Mouse (Mus musculus) midbrain, embryonic 13.5 days (tissue): ENCODE data around the gene Pknox2. TPM values are rescaled to one million over a fixed set of nuclear protein-coding genes. Genes with fewer than 3 reads are reported as not detected.
A peak's percentile ranks its signal among the peaks of the same experiment; 100 is the strongest.

Source experiments
- ATAC-seq: fragments of 200-750 bp; cut with Nextera tagmentation; 2 replicates; pipeline ENCODE4 v1.8.0; 2017; ENCODE audit warnings: mild to moderate bottlenecking, moderate TSS enrichment, moderate library complexity
- H3K27ac ChIP-seq: fragments of 300-500 bp; sonication (generic); 2 replicates; pipeline ENCODE4 v1.5.1; 2015; ENCODE audit warnings: inconsistent platforms, mild to moderate bottlenecking, moderate library complexity
- H3K27me3 ChIP-seq: fragments of 300-500 bp; sonication (generic); 2 replicates; pipeline ENCODE4 v1.6.1; 2015; ENCODE audit warnings: mild to moderate bottlenecking, inconsistent platforms
- H3K36me3 ChIP-seq: fragments of 300-500 bp; sonication (generic); 2 replicates; pipeline ENCODE4 v1.6.1; 2015; ENCODE audit warnings: mild to moderate bottlenecking, inconsistent platforms
- H3K4me1 ChIP-seq: fragments of 300-500 bp; sonication (generic); replicated peaks from 2 replicates; pipeline ENCODE4 v1.6.1; 2015; ENCODE audit warnings: inconsistent platforms
- H3K4me2 ChIP-seq: fragments of 300-500 bp; sonication (generic); replicated peaks from 2 replicates; pipeline ENCODE4 v1.6.1; 2015; ENCODE audit warnings: moderate library complexity, mild to moderate bottlenecking, inconsistent platforms
- H3K4me3 ChIP-seq: fragments of 300-500 bp; sonication (generic); replicated peaks from 2 replicates; pipeline ENCODE4 v1.5.1; 2015; ENCODE audit warnings: mild to moderate bottlenecking, inconsistent platforms
- H3K9ac ChIP-seq: fragments of 300-500 bp; sonication (generic); replicated peaks from 2 replicates; pipeline ENCODE4 v1.6.1; 2015; ENCODE audit warnings: mild to moderate bottlenecking, inconsistent platforms
- H3K9me3 ChIP-seq: fragments of 300-500 bp; sonication (generic); 2 replicates; pipeline ENCODE4 v1.6.1; 2016; ENCODE audit warnings: mild to moderate bottlenecking, inconsistent platforms
- WGBS: fragments of 180-500 bp; shearing (Covaris S2); methylation state at CpG from one replicate; pipeline ENCODE4 v1.1.7; 2015; 5-methylcytosine and 5-hydroxymethylcytosine counted together
- polyA plus RNA-seq: library from polyadenylated mRNA; unstranded; fragments of >200 nt; fragmentation: Nextera tagmentation; extraction: Ambion mirVana; gene quantifications from 2 replicates; pipeline ENCODE4 v1.2.1, GENCODE M21; 2015

Gene Pknox2
- polyA plus RNA-seq, 1 experiment from 2014 or later: 33.1 TPM

DNA sequence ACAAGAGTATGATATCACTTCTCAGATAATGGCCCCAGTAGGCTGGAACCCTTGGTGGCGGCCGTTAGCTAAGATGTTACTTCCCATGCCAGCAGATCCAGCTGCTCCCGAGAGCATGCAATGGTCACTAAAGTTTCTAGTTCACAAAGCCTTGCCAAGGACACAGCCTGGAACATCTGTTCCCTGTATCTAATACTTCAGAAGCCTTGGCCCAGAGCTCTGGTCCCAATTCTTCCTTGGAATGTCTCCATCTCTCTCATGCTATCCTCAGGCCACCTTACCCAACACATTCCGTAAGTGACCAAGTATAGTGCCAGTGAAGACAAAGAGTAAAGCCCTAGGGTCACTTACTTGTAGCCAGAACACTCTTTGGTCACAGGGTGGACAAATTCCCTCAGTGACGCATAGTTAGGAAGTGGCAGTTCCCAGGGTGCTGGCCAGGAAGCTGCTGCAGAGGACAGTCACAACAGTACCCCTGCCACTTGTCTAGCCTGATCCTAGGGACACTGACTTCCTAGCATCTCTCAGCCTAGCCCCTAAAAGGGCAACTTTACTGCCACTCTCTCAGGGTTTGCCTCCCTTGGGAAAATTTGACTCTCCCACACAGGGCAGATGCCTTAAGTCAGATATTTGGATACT lies 200.0 kb downstream of the Pknox2 start:
- Histone ChIP-seq H3K4me3 (no peak overlapping the region), H3K36me3 (no peaks in the 10 kb centered on the region), H3K27ac (no peak overlapping the region), H3K9ac (no peak overlapping the region), H3K27me3 (no peaks in the 10 kb centered on the region), H3K9me3 (no peaks in the 10 kb centered on the region), H3K4me1 (peaks cover 62% of the 10 kb centered on the region), H3K4me2 (no peak overlapping the region)
- ATAC-seq: no peak
- WGBS: 98% methylated on average over 5 of the region's 5 CpGs

DNA sequence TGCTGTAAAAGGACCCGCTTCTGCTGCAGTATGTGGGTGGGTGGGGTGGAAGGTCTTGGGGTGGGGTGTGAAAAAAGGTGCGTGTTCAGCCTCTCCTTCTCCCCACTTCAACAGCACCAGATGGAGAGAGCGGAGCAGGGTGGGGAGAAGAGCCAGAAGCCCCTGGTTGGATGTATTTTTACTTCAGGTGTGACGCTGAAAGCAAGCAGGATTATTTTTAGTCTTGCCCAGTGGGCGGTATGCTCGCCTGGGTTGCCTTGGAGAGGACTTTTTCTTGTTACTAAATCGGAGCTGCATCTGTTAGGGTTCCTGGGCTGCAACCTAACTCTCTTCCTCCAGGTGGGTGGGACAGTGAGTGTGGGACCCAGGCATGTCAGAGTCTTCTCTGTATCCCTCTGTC lies 202.4 kb downstream of the Pknox2 start:
- Histone ChIP-seq H3K4me3 (no peak overlapping the region), H3K36me3 (no peaks in the 10 kb centered on the region), H3K27me3 (no peaks in the 10 kb centered on the region), H3K27ac (0 out of 2 replicates have a peak overlapping the region, but pooled peaks have one; percentile 9), H3K4me1 (peaks cover 60% of the 10 kb centered on the region), H3K9me3 (no peaks in the 10 kb centered on the region), H3K4me2 (no peak overlapping the region), H3K9ac (no peak overlapping the region)
- 70% methylated on average over 7 of the region's 7 CpGs for WGBS
- ATAC-seq: no peak

DNA sequence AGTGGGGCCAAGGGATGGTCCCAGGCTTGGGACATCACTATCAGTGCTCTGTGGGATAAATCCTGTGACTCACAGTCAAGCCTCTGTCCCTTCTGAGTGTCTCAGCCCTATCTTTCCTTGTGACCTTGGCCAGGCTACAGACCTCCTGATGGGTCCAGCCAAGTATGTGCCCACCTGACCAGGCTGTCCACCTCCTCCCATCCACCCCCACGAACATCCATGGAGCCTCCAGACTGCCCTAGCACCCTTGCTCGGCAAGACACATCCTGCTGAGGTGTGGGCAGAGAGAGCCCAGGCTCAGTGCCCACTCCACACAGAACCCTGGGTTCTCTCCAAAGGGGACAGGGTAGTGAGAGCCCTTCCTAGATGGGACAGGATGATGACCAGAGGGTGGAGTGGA lies 204.6 kb downstream of the Pknox2 start:
- Histone ChIP-seq H3K36me3 (no peaks in the 10 kb centered on the region), H3K27ac (peak overlapping the region; percentile 21; the same call in 1 of the 2 replicates), H3K4me2 (no peak overlapping the region), H3K9me3 (no peaks in the 10 kb centered on the region), H3K9ac (no peak overlapping the region), H3K4me3 (no peak overlapping the region), H3K27me3 (no peaks in the 10 kb centered on the region), H3K4me1 (peaks cover 62% of the 10 kb centered on the region)
- WGBS: 92% methylated on average over 2 of the region's 2 CpGs
- ATAC-seq: no peak

DNA sequence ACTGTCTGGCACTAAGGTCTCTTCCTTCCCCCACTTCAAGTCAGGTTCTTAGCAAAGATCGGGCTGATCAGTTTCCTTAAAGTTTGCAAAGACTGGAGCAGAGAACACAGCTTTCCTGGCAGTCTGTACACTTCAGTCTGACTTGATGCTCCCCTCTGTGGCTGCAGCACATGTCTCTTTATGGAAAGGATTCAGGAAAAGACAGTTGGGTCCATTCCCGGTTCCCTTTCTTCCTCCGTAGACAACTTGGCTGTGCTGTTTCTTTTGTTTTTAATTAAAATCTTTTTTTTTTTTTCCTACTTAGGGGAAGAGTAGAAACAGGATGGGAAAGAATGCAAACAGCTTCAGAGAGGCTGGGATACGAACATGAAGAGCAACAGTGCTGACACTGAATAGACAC lies 205.1 kb downstream of the Pknox2 start:
- ATAC-seq: no peak

DNA sequence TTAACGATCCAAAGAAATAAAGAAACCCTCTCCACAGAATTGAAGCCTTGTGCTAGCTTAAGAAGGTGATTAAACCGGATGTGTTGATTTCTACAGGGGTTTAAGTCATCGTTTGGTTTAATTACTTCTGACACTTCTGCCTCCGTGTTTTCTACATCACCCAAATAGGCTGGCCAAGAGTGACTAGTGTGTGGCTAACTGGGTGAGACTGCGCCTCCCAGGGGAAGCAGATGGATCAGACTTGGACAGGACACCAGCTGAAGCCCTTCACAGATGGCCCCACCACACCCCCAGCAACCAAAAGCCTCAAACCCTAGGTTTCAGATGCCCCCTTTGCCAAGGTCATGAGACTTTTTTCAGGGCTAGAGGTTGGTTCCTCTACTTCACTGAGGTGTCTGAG lies 205.6 kb downstream of the Pknox2 start:
- Histone ChIP-seq H3K9me3 (no peaks in the 10 kb centered on the region), H3K4me2 (no peak overlapping the region), H3K27ac (peak overlapping the region; percentile 64), H3K4me3 (no peak overlapping the region), H3K9ac (no peak overlapping the region), H3K4me1 (peaks cover 61% of the 10 kb centered on the region), H3K27me3 (no peaks in the 10 kb centered on the region), H3K36me3 (no peaks in the 10 kb centered on the region)
- ATAC-seq: no peak
- 17% methylated on average over 5 of the region's 5 CpGs for WGBS

More for the DNA sequence above, 205.1 kb downstream of the Pknox2 start:
- H3K4me1 ChIP-seq: peaks cover 61% of the 10 kb centered on the region
- H3K36me3 ChIP-seq: no peaks in the 10 kb centered on the region
- no peaks in the 10 kb centered on the region for H3K9me3 ChIP-seq
- H3K27me3 ChIP-seq: no peaks in the 10 kb centered on the region
- H3K27ac ChIP-seq: no peak overlapping the region
- no peak overlapping the region for H3K4me3 ChIP-seq
- no peak overlapping the region for H3K9ac ChIP-seq
- WGBS: 86% methylated on average over 4 of the region's 4 CpGs
- H3K4me2 ChIP-seq: no peak overlapping the region

DNA sequence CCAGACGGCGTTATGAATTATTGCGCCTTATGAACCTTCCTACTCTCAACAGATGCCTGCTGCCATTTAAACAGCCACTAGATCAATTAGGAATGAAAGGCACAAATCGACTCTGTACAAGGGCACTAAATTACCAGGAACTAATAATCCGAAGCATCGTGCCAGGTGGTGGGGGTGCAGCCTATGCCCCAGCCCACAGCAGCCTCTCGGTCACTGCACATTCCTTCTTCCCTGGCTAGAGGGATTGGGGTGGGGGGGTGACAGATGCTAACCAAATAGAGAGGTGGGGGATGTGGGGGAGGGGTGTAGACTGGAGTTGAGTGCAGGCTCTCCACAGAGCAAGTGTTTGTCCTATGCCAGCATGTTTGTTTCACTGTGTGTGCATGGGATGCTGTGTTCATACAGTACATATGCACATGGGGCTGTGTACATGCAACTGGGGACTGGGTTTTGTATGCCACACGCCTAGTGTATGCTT lies 208.6 kb downstream of the Pknox2 start:
- Histone ChIP-seq H3K4me3 (no peak overlapping the region), H3K4me2 (no peak overlapping the region), H3K27me3 (no peaks in the 10 kb centered on the region), H3K9ac (peak overlapping the region; percentile 30; the same call in 1 of the 2 replicates), H3K4me1 (peaks cover 57% of the 10 kb centered on the region), H3K36me3 (no peaks in the 10 kb centered on the region), H3K9me3 (no peaks in the 10 kb centered on the region), H3K27ac (peak overlapping the region; percentile 74)
- peak; percentile 71 for ATAC-seq
- 38% methylated on average over 8 of the region's 8 CpGs for WGBS

DNA sequence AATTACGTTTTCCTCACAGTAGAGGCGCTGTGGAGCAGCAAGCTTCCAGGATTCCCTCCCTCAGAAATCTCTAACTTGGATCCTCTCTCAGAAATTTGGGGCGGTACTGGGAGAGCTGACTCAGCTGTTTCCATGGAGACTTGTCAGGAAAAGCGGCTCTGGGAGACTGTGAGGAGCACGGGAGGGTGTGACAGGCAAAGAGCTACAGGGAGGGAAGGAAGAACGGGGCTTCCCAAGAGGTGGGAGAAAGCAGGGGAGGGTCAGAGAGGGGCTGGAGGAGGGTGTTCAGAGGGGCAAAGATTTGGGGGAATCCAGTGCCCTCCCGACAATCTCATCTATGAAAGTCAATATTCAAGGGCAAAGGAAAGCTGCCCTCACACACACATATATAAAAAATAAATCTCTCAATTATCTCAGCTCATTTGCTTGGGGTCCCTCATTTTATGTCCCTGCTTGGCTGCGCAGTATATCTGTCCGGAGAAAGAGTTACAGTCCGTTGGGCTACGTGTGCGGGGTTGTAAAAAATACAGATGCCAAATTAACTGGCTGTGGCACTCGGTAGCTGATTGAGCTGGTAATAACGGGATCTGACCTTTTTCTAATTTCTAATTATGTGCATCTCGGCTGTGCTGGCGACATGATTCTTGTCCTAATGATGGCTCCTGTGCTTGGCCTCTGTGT lies 213.3 kb downstream of the Pknox2 start:
- peak; percentile 72 for ATAC-seq

DNA sequence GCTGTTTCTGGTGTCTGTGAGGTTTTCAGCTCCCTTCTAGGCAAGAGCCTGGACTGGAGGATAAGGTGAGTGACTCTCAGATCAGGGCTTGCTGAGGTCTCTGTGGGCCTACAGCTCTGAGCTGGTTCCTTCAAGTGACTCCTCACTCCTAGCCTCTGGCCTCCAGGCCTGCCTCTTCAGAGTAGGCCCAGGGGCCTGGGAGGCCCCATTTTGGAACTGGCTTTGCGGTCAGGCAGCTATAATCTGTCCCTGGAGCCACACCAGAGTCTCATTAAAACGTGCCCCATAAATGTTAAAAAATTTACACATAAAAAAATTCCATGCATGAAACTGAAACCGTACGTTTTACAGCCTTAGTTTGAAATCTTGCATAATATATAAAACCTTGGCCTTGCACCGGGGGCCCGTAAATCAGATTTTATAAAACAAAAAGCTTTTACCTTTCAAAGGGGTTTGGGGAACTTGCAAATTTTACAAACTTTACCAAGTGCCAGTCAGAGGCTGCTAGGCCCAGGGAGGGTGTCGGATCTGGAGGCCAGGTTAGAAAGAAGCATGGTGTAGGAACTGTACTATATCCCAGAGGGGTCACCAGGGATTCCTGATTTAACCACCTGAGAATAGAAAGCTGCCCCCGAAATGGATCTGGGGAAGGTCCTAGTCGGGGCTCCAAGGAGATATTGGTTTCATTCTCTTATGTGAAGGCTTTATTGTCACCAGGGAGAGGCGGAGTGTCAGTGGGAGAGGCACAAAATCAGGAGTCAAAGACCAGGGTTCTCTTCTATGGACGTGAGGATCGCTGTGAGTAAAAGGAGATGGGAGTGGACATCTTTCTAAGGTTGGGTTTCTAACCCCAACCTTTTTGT lies 214.0 kb downstream of the Pknox2 start:
- Histone ChIP-seq H3K4me2 (no peak overlapping the region), H3K9ac (no peak overlapping the region), H3K27me3 (no peaks in the 10 kb centered on the region), H3K27ac (0 out of 2 replicates have a peak overlapping the region, but pooled peaks have one; percentile 39), H3K9me3 (no peaks in the 10 kb centered on the region), H3K36me3 (peaks cover 11% of the 10 kb centered on the region), H3K4me1 (peaks cover 23% of the 10 kb centered on the region), H3K4me3 (no peak overlapping the region)
- ATAC-seq: peak; percentile 35
- WGBS: 70% methylated on average over 12 of the region's 12 CpGs

More for the DNA sequence above, 213.3 kb downstream of the Pknox2 start:
- peaks cover 11% of the 10 kb centered on the region for H3K36me3 ChIP-seq
- peak overlapping the region; percentile 29; the same call in 1 of the 2 replicates for H3K4me2 ChIP-seq
- peak overlapping the region; percentile 39; the same call in 1 of the 2 replicates for H3K9ac ChIP-seq
- no peak overlapping the region for H3K4me3 ChIP-seq
- no peaks in the 10 kb centered on the region for H3K27me3 ChIP-seq
- 40% methylated on average over 16 of the region's 16 CpGs for WGBS
- peaks cover 30% of the 10 kb centered on the region for H3K4me1 ChIP-seq
- H3K9me3 ChIP-seq: no peaks in the 10 kb centered on the region
- peak overlapping the region; percentile 39; the same call in 1 of the 2 replicates for H3K27ac ChIP-seq

DNA sequence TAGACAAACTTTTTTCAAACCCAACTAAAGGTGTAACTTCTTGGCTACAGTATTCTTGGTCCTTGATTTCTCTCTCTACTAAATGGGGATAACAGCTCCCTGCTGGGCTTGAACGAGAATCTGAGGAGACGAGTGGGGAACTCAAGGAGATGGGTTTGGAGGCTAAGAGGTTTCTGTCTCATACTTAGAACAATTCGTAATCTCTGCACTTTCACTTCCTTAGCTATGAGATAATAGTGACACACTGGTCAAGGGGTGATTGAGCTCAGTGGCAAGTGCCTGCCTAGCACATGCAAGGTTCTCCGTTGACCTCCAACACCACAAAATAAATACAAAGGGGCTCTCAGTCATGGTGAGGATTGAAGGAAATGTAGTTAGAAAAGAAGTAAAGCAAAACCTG lies 215.6 kb downstream of the Pknox2 start:
- Histone ChIP-seq H3K36me3 (peaks cover 11% of the 10 kb centered on the region), H3K9me3 (no peaks in the 10 kb centered on the region), H3K27ac (no peak overlapping the region), H3K4me1 (peaks cover 14% of the 10 kb centered on the region), H3K27me3 (no peaks in the 10 kb centered on the region), H3K4me2 (no peak overlapping the region), H3K9ac (no peak overlapping the region), H3K4me3 (no peak overlapping the region)
- 87% methylated on average over 4 of the region's 4 CpGs for WGBS
- no peak for ATAC-seq

DNA sequence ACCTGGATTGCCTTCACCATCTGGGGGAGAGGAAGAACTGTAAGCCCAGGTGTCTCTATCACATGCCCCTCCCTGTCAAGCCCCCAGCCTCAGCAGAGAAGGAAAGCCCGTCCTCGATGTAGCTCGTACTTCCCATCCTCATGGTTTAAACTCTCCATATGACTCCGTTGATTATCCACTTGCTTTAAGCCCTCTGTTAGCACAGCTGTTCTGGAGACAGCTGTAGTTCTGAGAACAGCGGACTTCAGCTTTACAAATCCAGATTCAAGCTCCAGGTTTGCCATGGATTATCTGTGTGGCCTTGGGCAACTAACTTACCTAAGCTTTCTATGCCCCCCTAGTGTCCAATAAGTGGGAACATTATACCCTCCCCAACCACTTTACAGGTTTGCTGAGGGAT lies 223.5 kb downstream of the Pknox2 start:
- Histone ChIP-seq H3K27me3 (no peaks in the 10 kb centered on the region), H3K27ac (peak overlapping the region; percentile 83; the same call in 1 of the 2 replicates), H3K4me3 (no peak overlapping the region), H3K4me2 (no peak overlapping the region), H3K36me3 (no peaks in the 10 kb centered on the region), H3K4me1 (peaks cover 39% of the 10 kb centered on the region), H3K9me3 (no peaks in the 10 kb centered on the region), H3K9ac (no peak overlapping the region)
- WGBS: 82% methylated on average over 5 of the region's 5 CpGs
- no peak for ATAC-seq

DNA sequence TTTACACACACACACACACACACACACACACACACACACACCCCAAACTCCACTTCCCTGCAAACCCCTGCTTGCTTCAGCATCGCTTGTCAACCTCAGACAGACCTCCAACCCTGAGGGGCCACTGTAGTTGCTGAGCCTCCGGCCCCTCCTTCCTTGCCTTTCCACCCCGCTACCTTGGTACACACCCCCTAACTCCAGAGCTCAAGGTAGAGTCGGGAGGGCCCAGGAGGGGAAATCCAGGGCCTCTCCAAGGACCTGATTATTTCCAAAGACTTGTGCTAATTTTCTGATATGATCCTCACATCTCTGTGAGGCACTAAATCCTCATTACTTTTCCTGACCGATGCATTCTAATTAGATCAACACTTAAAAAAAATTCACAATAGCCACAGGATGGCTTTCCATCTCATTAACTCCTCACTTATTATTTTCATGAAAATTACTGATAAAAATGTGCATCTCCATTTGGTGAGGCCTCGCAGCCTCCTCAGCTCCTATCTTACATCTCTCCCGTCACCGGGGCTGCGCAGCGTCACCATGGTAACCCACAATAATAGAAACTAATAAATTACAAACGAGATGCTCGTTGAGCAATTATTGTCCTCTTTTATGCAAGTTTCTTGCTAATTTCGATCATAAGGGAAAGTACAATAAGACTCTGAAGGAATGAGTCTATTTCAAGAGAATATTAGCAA lies 225.3 kb downstream of the Pknox2 start:
- Histone ChIP-seq H3K9me3 (no peaks in the 10 kb centered on the region), H3K9ac (no peak overlapping the region), H3K4me3 (no peak overlapping the region), H3K4me2 (no peak overlapping the region), H3K36me3 (no peaks in the 10 kb centered on the region), H3K27me3 (no peaks in the 10 kb centered on the region), H3K4me1 (peaks cover 47% of the 10 kb centered on the region), H3K27ac (peak overlapping the region; percentile 83)
- peak; percentile 76 for ATAC-seq
- 28% methylated on average over 13 of the region's 13 CpGs for WGBS
